Mouse (Mus musculus) CD4-positive, CD25-positive, alpha-beta regulatory T cell, adult 2 months (primary cell): ENCODE results near the gene Ptprs.

Experiments
- DNase-seq: peaks from one replicate; pipeline ENCODE4 v3.0.0-alpha.2; 2012; ENCODE audit warnings: low read depth, low spot score

Ptprs gene

DNA sequence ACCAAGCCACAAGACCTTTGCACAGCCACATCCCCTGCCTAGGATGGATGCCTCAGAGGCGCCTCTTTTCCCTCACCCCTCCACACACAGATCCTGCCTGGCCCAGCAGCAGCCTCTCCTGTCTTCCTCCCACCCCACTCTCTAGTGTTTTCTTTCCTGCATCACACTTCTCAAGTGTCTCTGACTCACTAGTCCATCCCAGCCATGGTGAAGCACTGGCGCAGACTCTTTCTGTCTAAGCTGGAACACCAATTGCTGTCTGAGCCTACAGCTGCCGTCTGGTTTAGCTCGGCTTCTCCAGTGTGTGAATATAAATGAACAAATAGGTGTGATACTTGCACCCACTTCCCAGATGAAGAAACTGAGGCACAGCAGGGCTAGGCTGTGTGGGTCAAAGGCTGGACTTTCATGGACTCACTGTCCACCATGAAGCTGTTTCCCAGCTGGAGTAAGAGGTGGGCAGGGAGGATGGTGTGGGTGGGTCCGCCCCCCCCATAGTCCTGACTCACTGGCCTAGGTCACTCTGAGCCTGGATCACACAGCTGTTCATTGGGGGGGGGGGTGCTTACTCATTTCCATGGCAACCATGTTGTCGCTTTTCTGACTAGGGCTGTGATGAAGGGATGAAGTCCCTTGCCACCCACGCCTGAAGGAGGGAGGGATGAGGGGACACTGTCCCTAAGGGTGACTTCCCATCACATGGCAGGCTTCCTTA, 14.3 kb upstream of the Ptprs start:
- no peak for DNase-seq

DNA sequence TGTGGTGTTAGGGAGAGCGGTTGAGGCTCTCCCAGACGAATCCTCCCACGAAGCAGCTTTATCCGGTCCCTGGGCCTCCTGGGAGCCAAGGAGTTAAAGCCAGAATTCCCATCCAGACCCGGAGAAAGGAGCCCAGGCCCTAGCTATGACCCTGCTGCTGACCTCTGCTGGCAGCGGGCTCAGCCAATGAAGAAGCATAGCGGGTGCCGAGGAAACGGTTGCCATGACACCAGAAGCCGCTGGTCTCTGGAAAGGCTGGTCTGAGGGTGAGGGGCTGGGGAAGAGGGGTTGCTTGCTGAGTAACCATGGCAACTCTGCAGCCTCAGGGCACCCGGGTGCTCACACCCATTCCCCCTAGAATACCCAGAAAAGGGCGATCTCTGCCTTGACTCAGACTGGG, 11.7 kb upstream of the Ptprs start:
- no peak for DNase-seq

DNA sequence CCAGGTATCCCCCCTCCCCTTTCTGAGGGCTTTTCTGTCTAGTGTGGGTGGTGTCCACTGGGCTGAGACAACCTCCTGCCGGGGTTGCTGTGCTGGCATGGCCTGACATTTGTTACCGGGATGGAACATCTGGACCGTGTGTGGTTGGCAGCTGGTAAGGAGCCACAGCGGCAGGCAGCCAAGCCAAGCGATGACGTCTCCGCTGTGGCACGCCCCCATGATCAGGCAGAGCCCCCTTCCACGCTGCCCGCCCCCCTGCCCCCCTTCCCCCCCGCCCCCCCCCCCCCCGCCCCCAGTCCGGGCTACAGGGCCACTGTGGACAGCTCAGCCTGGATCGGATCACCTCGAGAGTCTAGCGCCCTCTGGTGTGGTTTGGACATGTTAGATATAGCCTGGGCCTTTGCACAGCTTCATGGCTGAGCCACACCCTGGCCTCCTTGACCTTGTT, 11.2 kb upstream of the Ptprs start:
- DNase-seq = peak; percentile 71

DNA sequence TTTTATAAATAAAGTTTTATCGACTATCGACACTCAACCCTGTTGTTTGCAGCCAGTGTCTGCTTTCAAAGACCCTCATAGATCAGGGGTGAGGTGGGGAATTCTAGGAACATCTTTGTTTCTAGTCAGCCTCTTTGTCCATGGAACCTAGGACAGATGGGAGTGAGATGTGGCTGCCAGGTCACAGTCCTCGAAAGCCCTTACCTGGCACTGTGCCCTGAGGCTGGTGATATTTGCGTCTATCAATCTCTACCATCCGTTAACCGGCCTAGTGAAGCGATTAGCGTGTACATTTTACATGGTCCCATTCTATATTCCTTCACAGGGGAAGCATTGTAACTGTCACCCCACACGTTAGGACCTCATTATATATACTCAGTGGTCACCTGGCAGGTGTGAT, 9.6 kb upstream of the Ptprs start:
- no peak for DNase-seq

DNA sequence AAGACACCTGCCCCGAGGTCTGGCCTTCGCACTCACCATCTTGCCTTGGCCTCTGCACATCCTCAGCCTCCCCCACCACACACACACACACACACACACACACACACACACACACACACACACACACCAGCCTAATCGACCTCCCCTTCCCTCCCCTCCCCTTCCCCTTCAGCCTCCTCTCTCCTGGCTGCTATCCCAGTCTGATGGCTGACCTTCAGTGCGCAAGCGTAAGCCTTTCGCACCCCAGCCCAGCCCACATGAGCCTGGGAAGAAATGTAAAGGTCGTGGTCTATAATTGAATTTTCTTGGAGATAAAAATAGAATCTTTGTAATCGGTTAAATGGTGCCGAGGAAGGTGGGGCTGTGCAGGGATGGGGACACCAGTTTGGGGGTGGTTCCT, 8.8 kb upstream of the Ptprs start:
- DNase-seq = no peak

DNA sequence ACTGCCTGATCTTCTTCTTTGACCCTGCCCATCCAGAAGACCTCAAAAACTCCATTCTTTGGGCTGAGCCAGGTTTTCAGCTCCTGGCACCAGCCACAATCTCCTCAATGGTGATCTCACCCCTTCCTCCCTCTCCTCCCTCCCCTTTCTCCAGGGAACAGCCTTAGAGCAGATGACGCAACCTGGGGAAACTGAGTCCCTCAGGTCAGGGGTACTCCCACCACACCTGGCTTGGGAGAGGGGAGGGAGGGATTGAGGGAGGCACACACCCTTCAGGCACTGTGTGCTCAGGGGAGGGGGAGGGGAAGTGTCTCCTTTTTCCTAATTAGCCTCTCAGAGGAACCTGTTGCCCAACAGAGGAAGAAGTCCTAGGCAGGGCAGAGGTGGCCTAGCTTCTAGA, 6.4 kb upstream of the Ptprs start:
- DNase-seq = no peak

DNA sequence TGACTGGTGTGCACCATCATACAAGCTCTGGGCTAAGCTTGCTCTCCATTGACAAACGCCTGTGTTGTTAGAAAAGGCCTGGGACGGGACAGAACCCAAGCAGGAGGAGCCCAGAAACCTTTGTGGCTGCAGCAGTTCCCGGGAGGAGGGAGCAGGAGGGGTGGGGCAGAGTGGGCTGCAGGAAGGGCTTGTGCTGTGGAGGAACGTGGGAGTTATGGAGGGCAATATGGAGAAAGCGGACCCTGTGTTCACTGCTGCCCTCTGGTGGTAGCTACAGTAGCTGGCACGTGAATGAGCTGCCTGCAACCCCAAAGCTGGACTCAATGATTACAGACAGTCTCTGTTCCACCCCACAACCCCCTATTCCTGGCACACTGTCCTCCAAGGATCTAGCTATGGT, 3.1 kb upstream of the Ptprs start:
- DNase-seq = peak; percentile 91

DNA sequence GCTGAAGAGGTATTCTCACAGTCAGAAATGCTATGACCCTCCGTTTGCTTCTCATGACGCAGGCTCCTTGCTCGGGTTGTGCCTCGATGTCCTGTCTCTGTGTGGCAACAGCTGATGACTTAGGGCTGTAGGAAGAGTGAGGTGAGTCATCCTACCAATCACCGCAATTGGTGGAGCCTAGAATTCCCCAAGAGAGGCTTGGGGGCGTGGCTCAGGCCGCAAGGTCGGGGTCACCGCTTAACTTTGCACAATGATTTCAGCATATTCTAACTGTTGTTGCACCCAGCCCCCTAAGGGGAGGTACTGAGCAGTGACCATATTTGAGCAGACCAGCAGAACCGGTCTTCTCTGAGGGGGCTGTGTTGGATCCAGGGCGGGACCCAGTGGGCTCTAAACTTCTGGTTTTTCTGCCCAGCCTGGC, 1.9 kb upstream of the Ptprs start:
- peak; percentile 37 for DNase-seq

DNA sequence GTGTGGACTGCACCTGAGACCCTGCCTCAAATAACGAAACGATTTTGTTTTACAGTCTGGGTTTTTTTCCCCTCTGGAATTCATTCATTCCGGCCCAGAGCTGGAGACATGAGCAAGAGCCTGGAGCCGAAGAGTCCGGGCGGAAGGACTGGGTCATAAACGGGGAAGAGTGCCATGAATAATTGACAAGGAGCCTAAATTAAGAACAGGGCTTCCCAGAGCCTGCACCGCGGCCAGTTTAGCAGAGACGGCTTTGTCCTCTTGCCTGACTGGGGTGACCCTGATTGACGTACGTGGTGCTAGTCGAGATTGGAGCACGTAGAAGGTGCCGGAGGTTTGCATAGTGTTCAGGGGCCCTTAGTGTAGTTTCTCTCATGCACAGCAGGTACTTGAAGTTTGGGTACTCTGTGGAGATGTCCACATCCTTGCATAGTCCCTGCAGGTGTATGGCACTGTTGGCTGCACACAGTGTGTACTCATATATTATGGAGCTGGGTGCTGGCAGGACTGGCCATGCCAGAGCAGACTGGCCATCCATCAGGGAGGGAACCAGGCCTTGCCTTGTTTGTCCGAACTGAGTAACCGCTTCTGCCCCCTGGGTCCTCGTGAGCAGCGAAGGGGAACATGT, 1.0 kb upstream of the Ptprs start:
- DNase-seq = no peak

DNA sequence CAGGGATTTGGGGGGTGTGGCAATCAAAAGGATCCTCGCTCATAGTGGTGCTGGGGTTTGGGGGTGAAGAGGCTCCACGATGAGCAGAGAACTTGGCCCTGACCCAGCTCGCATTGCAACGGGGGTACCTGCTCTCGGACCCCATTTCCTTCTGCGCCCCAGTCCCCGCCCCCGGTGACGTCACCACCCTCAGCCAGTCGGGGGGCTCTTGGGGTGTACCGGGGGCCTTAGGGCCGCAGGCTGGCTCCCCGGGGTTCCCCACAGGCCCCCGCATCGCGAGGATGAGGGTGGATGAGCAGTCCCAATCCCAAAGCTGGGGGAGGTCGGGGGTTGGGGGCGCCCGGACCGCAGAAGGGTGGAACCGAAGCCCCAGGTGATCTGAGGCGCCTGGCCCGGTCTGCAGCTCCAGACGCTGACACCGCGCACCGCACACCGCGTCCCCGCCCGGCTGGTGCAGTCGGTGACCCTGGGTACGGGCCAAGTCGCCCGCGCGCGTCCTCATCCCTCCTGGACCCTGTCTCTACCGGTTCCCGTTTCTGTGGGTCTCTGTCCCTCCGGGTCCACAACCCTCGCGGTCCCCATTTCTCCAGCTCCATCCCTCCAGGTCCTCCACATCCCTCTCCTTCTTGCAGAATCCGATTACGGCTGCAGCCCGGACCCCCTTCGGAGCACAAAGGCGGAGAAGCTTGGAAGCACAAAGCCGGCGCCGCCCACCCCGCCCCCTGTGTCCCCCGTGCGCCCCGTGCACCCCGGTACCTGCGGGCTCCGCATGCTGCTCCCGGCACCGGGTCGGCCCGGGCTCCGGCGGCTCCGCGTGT, 490 bp downstream of the Ptprs start:
- DNase-seq = peak; percentile 57

DNA sequence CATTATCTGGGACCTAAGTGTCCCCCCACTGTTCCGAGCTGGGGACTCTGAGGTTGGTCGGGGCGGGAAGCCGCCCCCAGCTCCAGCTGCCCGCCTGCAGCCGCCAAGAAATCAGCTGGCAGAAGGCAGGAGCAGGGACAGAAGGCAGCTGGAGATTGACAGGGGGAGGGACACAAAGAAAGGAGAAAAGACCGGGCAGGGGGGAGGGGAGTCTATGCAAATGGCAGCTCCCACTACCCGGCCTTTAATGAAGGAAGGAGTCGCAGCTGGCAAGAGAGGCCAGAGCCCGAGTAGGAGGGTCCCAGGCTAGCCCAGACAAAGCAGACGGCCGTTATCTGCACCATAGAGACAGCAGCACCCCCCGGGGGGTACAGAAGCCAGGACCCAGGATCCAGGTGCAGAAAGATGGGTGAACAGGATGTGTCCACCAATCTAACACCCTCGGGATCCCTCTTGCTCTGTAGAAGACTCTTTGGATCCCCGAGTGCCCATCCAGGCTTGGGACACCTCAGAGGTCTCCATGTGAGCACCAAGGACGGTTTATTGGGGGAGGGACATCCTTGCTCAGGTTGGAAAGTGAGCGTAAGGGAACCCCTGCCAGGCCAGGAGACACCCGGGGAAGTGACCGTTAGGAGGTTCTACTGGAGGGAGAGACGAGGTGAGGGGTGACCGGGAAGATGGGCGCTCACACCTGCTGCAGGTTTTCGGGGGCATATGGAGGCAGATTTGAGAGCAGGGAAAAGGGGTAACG, 1.3 kb downstream of the Ptprs start:
- DNase-seq = peak; percentile 41

DNA sequence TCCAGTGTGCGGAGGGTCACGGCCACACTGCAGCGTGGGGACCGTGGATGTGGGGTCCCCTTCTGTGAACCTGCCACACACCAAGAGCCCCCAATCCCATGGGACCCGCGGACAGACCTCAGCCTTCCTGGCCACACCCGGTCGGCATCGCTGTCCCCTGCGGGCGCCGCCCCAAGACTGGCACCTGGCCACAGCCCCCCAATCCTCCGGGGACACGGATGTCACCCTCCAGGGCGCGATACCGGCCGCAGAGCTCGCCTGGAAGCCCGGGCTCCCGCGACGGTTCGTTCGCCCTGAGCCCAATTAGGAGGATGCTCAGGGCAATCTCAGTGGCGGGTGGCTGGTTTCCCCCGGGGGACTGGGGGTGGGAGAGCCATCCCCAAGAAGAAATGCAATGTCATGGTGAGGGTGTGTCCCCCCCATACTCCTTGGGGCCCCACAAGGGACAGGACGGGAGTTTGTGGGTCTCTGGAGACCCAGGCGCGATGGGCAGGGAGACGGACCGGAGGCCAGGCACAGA, 1.9 kb downstream of the Ptprs start:
- peak; percentile 42 for DNase-seq

DNA sequence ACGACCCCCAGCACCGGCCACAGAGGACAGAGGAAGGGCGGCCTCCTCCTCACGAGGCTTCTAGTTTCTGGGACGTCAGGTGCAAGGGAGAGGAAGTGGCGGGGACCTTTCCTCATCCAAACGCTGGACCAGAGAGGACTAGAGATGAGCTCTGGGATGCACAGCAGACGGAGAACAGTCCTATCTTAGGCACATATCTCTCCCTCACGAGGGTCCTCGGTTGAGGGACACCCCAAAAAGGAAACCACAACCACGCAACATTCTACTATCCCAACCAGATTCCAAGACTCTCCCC, 2.7 kb downstream of the Ptprs start:
- peak; percentile 35 for DNase-seq

DNA sequence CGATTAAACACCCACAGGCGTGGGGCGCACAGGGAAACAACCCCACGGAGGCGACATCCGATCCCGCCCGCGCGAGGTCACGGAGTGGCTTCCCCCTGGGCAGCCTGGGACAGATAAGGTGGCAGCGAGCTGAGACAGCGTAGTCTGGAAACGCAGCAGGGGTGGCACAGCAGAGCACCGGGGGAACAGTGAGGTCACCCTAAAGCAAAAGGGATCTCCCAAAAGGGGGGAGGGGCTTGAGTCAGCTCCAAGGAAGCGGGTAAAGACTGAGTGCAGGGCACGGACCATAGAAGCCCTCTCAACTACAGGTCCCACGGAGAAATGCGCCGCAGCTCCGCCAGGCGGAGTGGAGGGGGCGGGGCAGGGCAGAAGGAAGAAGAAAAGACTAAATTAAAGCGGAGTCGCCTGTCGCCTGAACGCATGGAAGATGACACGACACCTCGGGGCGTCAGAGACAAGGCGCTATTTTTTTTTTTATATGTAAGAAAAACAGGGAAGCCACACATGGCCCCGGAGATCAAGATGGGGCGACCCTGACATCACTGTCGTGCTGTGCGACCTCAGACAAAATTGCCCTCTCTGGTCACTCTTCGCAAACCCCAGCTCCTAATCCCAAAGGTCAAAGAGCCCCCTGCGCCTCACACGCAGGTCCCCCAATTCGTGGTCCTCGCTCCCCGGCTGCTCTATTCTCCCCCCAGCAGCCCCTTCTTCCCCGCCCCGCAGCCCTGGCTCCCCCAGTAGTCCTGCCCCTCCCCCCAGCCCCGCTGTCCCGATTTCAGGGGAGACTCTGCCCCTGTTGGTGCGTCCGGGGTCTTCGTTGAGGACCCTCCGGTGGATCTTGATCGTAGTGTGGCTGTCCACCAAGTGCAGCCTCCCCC, 3.3 kb downstream of the Ptprs start:
- peak; percentile 89 for DNase-seq

DNA sequence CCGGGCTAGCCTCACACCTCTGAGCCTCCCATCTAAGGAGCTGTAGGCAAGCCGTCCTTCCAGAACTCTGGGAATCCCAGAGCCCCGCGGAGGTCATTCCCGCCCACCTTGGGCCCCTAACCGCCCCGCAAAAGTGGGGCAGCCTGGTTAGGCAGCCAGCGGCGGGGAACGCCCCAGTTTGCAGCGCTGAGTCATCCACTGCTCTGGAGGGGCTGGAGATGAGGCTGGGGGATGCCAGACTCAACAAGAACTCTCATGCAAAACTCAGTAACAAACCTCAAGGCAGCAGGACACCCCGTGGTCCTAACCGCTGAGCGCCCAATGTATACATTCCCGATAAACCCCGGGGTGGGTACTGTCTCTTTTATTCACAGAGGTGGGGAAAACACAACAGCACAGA, 4.2 kb downstream of the Ptprs start:
- DNase-seq = peak; percentile 41

DNA sequence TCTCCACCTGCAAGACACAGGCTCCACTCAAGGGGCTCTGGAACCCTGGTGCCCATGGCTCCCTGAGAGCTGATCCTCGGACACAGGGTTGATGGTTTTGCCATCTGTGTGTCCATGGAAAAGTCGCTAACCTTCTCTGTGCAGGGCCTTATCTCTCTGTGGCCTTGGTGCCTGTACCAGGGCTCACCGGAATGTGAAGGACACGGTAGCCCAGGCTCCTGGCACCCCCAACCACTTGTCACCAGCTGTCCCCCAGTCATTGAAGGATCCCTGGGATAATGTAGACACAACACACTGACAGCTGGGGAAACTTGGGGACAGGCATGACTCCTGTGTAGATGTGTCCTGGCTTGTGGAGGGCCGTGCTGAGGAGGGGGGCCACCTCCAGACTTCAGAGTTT, 5.1 kb downstream of the Ptprs start:
- no peak for DNase-seq

DNA sequence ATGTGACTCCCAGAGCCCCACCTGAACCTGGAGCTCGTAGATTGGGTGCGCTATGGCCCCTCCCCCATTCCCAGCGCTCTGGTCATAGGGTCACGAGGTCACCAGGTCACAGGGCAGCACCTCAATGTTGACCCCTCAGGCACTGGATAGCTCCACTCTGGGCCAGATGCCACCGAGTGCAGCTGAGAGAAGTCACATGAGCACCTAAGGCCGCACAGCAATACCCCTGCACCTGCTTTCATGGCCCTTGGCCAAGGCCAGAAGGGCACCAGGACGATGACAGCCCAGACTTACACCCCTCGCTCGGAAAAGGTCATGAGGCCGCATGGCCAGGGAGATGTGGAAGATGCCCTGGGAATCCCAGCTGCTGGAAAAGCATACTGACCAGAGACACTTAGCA, 5.7 kb downstream of the Ptprs start:
- DNase-seq = no peak

DNA sequence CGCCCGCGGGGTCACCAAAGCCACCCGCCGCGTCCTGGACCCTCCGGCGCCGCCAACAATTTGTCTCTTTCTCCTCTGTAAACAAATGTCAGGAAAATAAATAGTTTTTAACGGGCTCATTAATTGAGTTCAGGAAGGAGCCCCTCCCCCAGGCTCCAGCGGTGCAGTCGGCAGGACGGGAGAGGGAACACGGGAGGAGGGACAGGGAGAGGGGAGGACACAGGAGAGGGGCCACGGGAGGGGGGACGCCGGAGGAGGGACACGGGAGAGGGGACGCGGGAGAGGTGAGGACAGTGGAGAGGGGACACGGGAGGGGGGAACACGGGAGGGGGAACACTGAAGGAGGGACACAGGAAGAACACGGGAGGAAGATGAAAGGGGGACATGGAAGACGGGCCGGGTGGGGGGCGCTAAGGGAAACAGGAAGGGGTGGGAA, 6.3 kb downstream of the Ptprs start:
- DNase-seq = no peak

DNA sequence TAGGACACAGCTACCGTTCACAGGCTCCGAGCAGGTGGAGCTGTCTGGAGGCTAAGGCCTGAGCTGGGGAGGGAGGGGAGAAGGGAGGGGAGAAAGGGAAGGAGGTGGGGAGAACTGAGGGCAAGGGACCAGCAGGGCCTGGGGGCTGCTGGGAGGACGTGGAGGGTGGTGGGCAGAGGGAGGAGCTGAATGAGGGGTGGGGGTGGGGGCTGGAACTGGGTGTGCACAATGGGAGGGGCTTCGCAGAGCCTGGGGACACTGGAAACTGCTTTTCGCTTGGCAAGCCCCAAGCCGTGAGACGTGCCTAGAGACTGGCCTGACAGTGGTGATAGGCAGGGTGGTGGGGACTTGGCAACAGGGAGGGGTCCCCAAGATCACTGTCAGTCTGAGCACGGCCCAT, 7.0 kb downstream of the Ptprs start:
- no peak for DNase-seq

DNA sequence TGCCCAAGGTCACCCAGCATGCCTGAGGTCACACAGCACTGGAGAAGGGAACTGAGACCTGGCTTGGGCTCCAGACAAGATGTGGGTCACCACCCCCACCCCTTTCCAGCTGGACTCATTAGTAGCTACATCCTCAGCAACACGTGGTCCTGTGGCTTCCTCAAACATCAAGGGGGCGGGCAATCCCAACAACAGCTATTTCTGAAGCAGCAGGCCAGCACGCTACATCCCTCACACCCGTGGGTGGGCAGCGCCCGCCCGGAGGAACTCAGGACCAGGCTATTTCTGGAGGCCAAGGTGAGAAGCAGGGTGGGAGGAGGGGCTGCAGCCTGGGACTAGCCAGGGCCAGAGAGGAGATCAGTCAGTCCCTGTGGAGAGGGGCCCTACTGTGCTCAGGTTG, 7.4 kb downstream of the Ptprs start:
- no peak for DNase-seq

DNA sequence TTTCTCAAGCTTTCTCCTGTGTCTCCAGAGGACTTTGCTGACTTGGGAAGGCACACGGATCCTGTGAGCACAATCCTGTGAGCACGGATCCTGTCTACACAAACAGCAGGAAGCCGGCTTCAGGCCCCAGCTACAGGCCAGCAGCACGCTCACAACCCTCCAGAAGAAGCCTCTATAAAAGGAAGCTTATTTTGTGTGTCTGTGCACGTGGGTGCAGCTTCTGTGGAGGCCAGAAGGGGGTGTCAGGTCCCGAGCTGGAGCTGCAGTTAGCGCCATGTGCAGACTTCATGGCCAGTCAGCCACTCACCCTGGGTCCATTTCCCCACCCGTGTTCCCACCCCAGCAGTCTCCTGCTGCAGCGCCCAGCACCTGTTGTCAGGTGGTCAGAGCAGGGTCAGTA, 7.9 kb downstream of the Ptprs start:
- no peak for DNase-seq
